Mouse (Mus musculus): ENCODE data around the gene Pyroxd2. TPM values are rescaled to one million over a fixed set of nuclear protein-coding genes. Genes with fewer than 3 reads are reported as not detected.

Gene Pyroxd2
- polyA plus RNA-seq, 1 experiment from 2014 or later: 0.71 TPM

GRCm38 (mm10) chr19:42725056-42725972 is 27.3 kb downstream of the Pyroxd2 start:
- DNase-seq (ENCODE audit: low spot score) (peak; percentile 73), ATAC-seq (ENCODE audit: insufficient number of reproducible peaks, low FRiP score, low TSS enrichment, low read depth) (peak; percentile 52; the same call in 1 of the 2 replicates)
- Histone ChIP-seq H3K27ac (replicated peaks; ENCODE audit: low read depth, low read length) (no peak overlapping the region), H3K4me3 (ENCODE audit: low read depth, low read length) (no peak overlapping the region), H3K9me3 (ENCODE audit: control insufficient read depth, low read length) (no peaks in the 10 kb centered on the region), H3K4me2 (ENCODE audit: low read depth, severe bottlenecking) (no peak overlapping the region), H3K36me3 (ENCODE audit: control insufficient read depth, insufficient read depth, low read length) (no peaks in the 10 kb centered on the region), H3K27me3 (ENCODE audit: control insufficient read depth, insufficient read depth, low read length) (no peaks in the 10 kb centered on the region), H3K4me1 (ENCODE audit: control insufficient read depth, insufficient read depth, low read length) (peaks cover 36% of the 10 kb centered on the region), H3K9ac (ENCODE audit: low read length) (no peak overlapping the region)
- 19% methylated on average over 16 of the region's 16 CpGs for WGBS

GRCm38 (mm10) chr19:42723302-42723701 is 29.3 kb downstream of the Pyroxd2 start:
- no peak overlapping the region; the same call in 1 of the 2 replicates for H3K27ac ChIP-seq (replicated peaks; ENCODE audit: low read depth, low read length)
- no peak overlapping the region for H3K4me3 ChIP-seq (ENCODE audit: low read depth, low read length)
- no peak for DNase-seq (ENCODE audit: low spot score)
- H3K4me1 ChIP-seq (ENCODE audit: control insufficient read depth, insufficient read depth, low read length): peaks cover 48% of the 10 kb centered on the region
- H3K9ac ChIP-seq (ENCODE audit: low read length): no peak overlapping the region
- no peak for ATAC-seq (ENCODE audit: insufficient number of reproducible peaks, low FRiP score, low TSS enrichment, low read depth)
- no peaks in the 10 kb centered on the region for H3K27me3 ChIP-seq (ENCODE audit: control insufficient read depth, insufficient read depth, low read length)
- WGBS: 69% methylated on average over 6 of the region's 6 CpGs
- H3K36me3 ChIP-seq (ENCODE audit: control insufficient read depth, insufficient read depth, low read length): no peaks in the 10 kb centered on the region
- no peaks in the 10 kb centered on the region for H3K9me3 ChIP-seq (ENCODE audit: control insufficient read depth, low read length)
- no peak overlapping the region for H3K4me2 ChIP-seq (ENCODE audit: low read depth, severe bottlenecking)

GRCm38 (mm10) chr19:42722500-42722899 is 30.1 kb downstream of the Pyroxd2 start:
- Histone ChIP-seq H3K4me3 (ENCODE audit: low read depth, low read length) (no peak overlapping the region), H3K4me2 (ENCODE audit: low read depth, severe bottlenecking) (no peak overlapping the region), H3K27ac (replicated peaks; ENCODE audit: low read depth, low read length) (no peak overlapping the region), H3K36me3 (ENCODE audit: control insufficient read depth, insufficient read depth, low read length) (no peaks in the 10 kb centered on the region), H3K9ac (ENCODE audit: low read length) (no peak overlapping the region), H3K27me3 (ENCODE audit: control insufficient read depth, insufficient read depth, low read length) (no peaks in the 10 kb centered on the region), H3K4me1 (ENCODE audit: control insufficient read depth, insufficient read depth, low read length) (peaks cover 48% of the 10 kb centered on the region), H3K9me3 (ENCODE audit: control insufficient read depth, low read length) (no peaks in the 10 kb centered on the region)
- peak; percentile 63 for DNase-seq (ENCODE audit: low spot score)
- peak; percentile 81 for ATAC-seq (ENCODE audit: insufficient number of reproducible peaks, low FRiP score, low TSS enrichment, low read depth)
- 2% methylated on average over 2 of the region's 2 CpGs for WGBS

- Histone ChIP-seq H3K36me3 (ENCODE audit: control insufficient read depth, insufficient read depth, low read length) (no peaks in the 10 kb centered on the region), H3K4me1 (ENCODE audit: control insufficient read depth, insufficient read depth, low read length) (peaks cover 26% of the 10 kb centered on the region), H3K4me3 (ENCODE audit: low read depth, low read length) (no peak overlapping the region), H3K27me3 (ENCODE audit: control insufficient read depth, insufficient read depth, low read length) (no peaks in the 10 kb centered on the region), H3K27ac (replicated peaks; ENCODE audit: low read depth, low read length) (no peak overlapping the region), H3K9me3 (ENCODE audit: control insufficient read depth, low read length) (no peaks in the 10 kb centered on the region), H3K4me2 (ENCODE audit: low read depth, severe bottlenecking) (no peak overlapping the region), H3K9ac (ENCODE audit: low read length) (no peak overlapping the region)
- DNase-seq (ENCODE audit: low spot score): no peak
- 87% methylated on average over 3 of the region's 3 CpGs for WGBS
- no peak for ATAC-seq (ENCODE audit: insufficient number of reproducible peaks, low FRiP score, low TSS enrichment, low read depth)
These were observed 34.5 kb downstream of the Pyroxd2 start for GRCm38 (mm10) chr19:42718101-42718500.

GRCm38 (mm10) chr19:42717668-42718067 is 34.9 kb downstream of the Pyroxd2 start:
- ATAC-seq (ENCODE audit: insufficient number of reproducible peaks, low FRiP score, low TSS enrichment, low read depth) (no peak), DNase-seq (ENCODE audit: low spot score) (no peak)
- H3K4me1 ChIP-seq (ENCODE audit: control insufficient read depth, insufficient read depth, low read length): peaks cover 24% of the 10 kb centered on the region
- H3K4me2 ChIP-seq (ENCODE audit: low read depth, severe bottlenecking): no peak overlapping the region
- no peaks in the 10 kb centered on the region for H3K36me3 ChIP-seq (ENCODE audit: control insufficient read depth, insufficient read depth, low read length)
- no peaks in the 10 kb centered on the region for H3K9me3 ChIP-seq (ENCODE audit: control insufficient read depth, low read length)
- H3K27me3 ChIP-seq (ENCODE audit: control insufficient read depth, insufficient read depth, low read length): no peaks in the 10 kb centered on the region
- no peak overlapping the region for H3K9ac ChIP-seq (ENCODE audit: low read length)
- H3K27ac ChIP-seq (replicated peaks; ENCODE audit: low read depth, low read length): no peak overlapping the region
- WGBS: 55% methylated on average over 5 of the region's 5 CpGs
- no peak overlapping the region for H3K4me3 ChIP-seq (ENCODE audit: low read depth, low read length)

- H3K9me3 ChIP-seq (ENCODE audit: control insufficient read depth, low read length): no peaks in the 10 kb centered on the region
- H3K4me2 ChIP-seq (ENCODE audit: low read depth, severe bottlenecking): no peak overlapping the region
- H3K36me3 ChIP-seq (ENCODE audit: control insufficient read depth, insufficient read depth, low read length): no peaks in the 10 kb centered on the region
- DNase-seq (ENCODE audit: low spot score) (no peak), ATAC-seq (ENCODE audit: insufficient number of reproducible peaks, low FRiP score, low TSS enrichment, low read depth) (no peak)
- H3K27ac ChIP-seq (replicated peaks; ENCODE audit: low read depth, low read length): no peak overlapping the region
- peaks cover 16% of the 10 kb centered on the region for H3K4me1 ChIP-seq (ENCODE audit: control insufficient read depth, insufficient read depth, low read length)
- H3K27me3 ChIP-seq (ENCODE audit: control insufficient read depth, insufficient read depth, low read length): no peaks in the 10 kb centered on the region
- H3K9ac ChIP-seq (ENCODE audit: low read length): no peak overlapping the region
- 60% methylated on average over 7 of the region's 7 CpGs for WGBS
- H3K4me3 ChIP-seq (ENCODE audit: low read depth, low read length): no peak overlapping the region
These were observed 36.1 kb downstream of the Pyroxd2 start for GRCm38 (mm10) chr19:42716507-42716906.

- Histone ChIP-seq H3K9me3 (ENCODE audit: control insufficient read depth, low read length) (no peaks in the 10 kb centered on the region), H3K27ac (replicated peaks; ENCODE audit: low read depth, low read length) (no peak overlapping the region), H3K27me3 (ENCODE audit: control insufficient read depth, insufficient read depth, low read length) (no peaks in the 10 kb centered on the region), H3K36me3 (ENCODE audit: control insufficient read depth, insufficient read depth, low read length) (no peaks in the 10 kb centered on the region), H3K4me3 (ENCODE audit: low read depth, low read length) (no peak overlapping the region), H3K9ac (ENCODE audit: low read length) (no peak overlapping the region), H3K4me2 (ENCODE audit: low read depth, severe bottlenecking) (no peak overlapping the region), H3K4me1 (ENCODE audit: control insufficient read depth, insufficient read depth, low read length) (peaks cover 4% of the 10 kb centered on the region; the same call in 1 of the 2 replicates)
- WGBS: 90% methylated on average over 9 of the region's 9 CpGs
- DNase-seq (ENCODE audit: low spot score): no peak
- ATAC-seq (ENCODE audit: insufficient number of reproducible peaks, low FRiP score, low TSS enrichment, low read depth): no peak
These were observed 38.8 kb downstream of the Pyroxd2 start for GRCm38 (mm10) chr19:42713770-42714169.

- no peaks in the 10 kb centered on the region for H3K27me3 ChIP-seq (ENCODE audit: control insufficient read depth, insufficient read depth, low read length)
- DNase-seq (ENCODE audit: low spot score) (no peak), ATAC-seq (ENCODE audit: insufficient number of reproducible peaks, low FRiP score, low TSS enrichment, low read depth) (no peak)
- no peak overlapping the region for H3K9ac ChIP-seq (ENCODE audit: low read length)
- no peak overlapping the region for H3K27ac ChIP-seq (replicated peaks; ENCODE audit: low read depth, low read length)
- no peak overlapping the region for H3K4me3 ChIP-seq (ENCODE audit: low read depth, low read length)
- no peaks in the 10 kb centered on the region for H3K36me3 ChIP-seq (ENCODE audit: control insufficient read depth, insufficient read depth, low read length)
- no peaks in the 10 kb centered on the region for H3K9me3 ChIP-seq (ENCODE audit: control insufficient read depth, low read length)
- peaks cover 9% of the 10 kb centered on the region for H3K4me1 ChIP-seq (ENCODE audit: control insufficient read depth, insufficient read depth, low read length)
- H3K4me2 ChIP-seq (ENCODE audit: low read depth, severe bottlenecking): no peak overlapping the region
- 91% methylated on average over 7 of the region's 10 CpGs for WGBS
These were observed 53.1 kb downstream of the Pyroxd2 start for GRCm38 (mm10) chr19:42699426-42699825.

All from limb, embryonic 11.5 days (tissue).